Mouse (Mus musculus): ENCODE measurements at regions not wholly inside any gene's neighbourhood (a gene's known extent, or its start where the extent isn't known, plus 50 kb on each side); places are given as distances from the start of the nearest gene placed in this dataset.

DNA sequence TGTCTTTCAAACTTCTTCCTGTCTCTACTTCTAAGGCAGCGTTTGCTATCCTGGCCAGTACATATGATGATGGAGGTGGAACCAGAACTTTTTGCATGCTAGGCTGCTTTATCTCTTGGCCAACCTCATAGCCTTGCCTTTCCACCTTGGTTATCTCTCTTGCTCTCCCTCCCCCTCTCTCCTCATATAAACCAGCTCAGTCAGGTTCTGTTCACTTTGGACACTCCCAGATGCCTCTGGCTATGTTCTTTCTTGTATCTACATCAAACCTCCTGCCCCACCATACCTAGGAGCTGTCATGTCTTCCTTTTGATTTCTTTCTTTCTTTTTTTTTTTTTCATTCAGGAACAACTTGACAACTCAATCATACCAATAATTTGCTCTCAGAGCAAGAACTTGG, 98.0 kb upstream of the Plcb4 start:
- Histone ChIP-seq H3K4me1 (peaks cover 4% of the 10 kb centered on the region; the same call in 1 of the 2 replicates), H3K4me3 (no peak overlapping the region), H3K36me3 (no peaks in the 10 kb centered on the region), H3K27ac (no peak overlapping the region), H3K9ac (no peak overlapping the region), H3K27me3 (no peaks in the 10 kb centered on the region), H3K4me2 (no peak overlapping the region), H3K9me3 (no peaks in the 10 kb centered on the region)
- WGBS, result 91% methylated on average over 1 of the region's 1 CpGs
- no peak for ATAC-seq (ENCODE audit: insufficient number of reproducible peaks, insufficient read depth, low FRiP score, low TSS enrichment, low read depth)

DNA sequence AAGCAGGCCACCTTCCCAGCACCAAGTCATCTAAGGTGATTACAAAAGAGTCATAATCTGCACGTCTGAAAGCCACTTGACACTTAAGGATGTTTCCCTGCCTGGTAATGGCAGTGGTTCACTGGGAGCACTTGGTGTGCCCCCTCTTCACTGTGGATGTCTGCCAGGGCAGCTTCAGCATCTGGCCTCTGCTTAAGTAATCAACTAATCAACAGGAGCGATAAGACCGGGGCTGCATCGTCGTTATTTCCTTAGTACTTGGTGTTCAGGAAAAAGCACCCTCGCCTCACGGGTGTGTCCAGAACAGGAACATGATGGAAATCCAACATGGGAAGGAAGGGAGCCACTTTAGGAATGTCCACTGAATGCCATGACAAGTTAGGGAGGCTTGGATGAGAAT, 97.1 kb upstream of the Plcb4 start:
- no peaks in the 10 kb centered on the region for H3K36me3 ChIP-seq
- 69% methylated on average over 7 of the region's 7 CpGs for WGBS
- no peak overlapping the region for H3K4me3 ChIP-seq
- H3K4me2 ChIP-seq, result no peak overlapping the region
- H3K27ac ChIP-seq, result no peak overlapping the region
- H3K27me3 ChIP-seq, result no peaks in the 10 kb centered on the region
- no peak overlapping the region for H3K9ac ChIP-seq
- H3K4me1 ChIP-seq, result peaks cover 4% of the 10 kb centered on the region; the same call in 1 of the 2 replicates
- no peak for ATAC-seq (ENCODE audit: insufficient number of reproducible peaks, insufficient read depth, low FRiP score, low TSS enrichment, low read depth)
- no peaks in the 10 kb centered on the region for H3K9me3 ChIP-seq

DNA sequence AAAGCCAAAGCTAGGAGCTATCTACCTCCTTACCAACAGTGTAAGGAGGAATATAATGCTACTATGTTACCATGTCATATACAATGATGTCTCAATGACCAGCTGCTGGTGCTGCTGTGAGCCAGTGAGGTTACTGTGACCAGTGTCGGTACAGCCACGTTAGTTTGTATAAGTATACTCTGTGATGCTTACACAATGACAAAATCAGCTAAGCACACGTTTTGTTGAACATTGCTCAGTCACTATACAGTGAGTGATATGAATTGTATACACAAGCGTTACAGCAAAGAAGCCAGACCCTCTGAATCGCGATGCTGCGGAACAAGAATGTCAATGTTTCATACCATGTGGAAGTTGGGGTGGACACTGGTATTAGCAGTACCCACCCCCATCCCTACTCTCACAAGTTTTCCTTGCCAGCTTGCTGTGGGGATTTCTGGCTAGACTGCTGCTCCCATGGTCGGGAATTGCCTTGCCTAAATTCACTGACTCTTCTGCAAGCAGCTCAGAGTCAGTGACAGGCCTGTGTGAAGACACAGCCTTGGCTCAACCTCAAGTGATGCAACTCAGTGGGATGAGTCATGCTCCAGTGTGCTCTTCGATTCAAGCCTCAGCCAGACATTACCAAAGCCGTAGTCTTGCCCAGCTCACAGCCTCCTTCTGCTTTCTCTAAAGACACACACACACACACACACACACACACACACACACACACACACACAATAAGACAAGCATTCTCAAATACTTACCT, 96.5 kb upstream of the Plcb4 start:
- no peak overlapping the region for H3K4me2 ChIP-seq
- no peak overlapping the region for H3K27ac ChIP-seq
- no peaks in the 10 kb centered on the region for H3K36me3 ChIP-seq
- ATAC-seq (ENCODE audit: insufficient number of reproducible peaks, insufficient read depth, low FRiP score, low TSS enrichment, low read depth), result no peak
- no peaks in the 10 kb centered on the region for H3K27me3 ChIP-seq
- no peak overlapping the region for H3K4me3 ChIP-seq
- H3K9me3 ChIP-seq, result no peaks in the 10 kb centered on the region
- H3K9ac ChIP-seq, result no peak overlapping the region
- WGBS, result 85% methylated on average over 10 of the region's 10 CpGs
- peaks cover 4% of the 10 kb centered on the region; the same call in 1 of the 2 replicates for H3K4me1 ChIP-seq

DNA sequence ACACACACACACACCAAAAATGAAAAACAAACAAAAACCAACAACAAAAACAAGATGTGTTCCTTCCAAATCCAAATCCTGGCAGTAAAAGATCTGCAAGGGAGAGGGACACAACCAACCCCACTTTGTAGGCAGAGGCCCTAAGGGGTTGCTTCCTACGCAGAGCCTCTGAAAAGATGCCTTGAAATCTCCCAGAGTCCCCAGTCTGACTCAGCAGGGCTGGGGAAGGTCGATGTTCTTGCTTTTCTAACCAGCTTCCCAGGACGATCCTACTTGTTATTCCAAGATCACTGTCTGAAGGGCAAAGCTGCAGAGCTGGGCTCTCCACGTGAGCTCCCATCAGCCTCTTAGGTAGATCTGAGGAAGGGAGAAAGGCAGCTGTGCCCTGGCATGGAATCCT, 94.6 kb upstream of the Plcb4 start:
- Histone ChIP-seq H3K9ac (no peak overlapping the region), H3K27me3 (no peaks in the 10 kb centered on the region), H3K4me2 (no peak overlapping the region), H3K36me3 (no peaks in the 10 kb centered on the region), H3K27ac (no peak overlapping the region), H3K4me1 (peaks cover 4% of the 10 kb centered on the region; the same call in 1 of the 2 replicates), H3K4me3 (no peak overlapping the region), H3K9me3 (no peaks in the 10 kb centered on the region)
- 47% methylated on average over 4 of the region's 4 CpGs for WGBS
- ATAC-seq (ENCODE audit: insufficient number of reproducible peaks, insufficient read depth, low FRiP score, low TSS enrichment, low read depth), result no peak

DNA sequence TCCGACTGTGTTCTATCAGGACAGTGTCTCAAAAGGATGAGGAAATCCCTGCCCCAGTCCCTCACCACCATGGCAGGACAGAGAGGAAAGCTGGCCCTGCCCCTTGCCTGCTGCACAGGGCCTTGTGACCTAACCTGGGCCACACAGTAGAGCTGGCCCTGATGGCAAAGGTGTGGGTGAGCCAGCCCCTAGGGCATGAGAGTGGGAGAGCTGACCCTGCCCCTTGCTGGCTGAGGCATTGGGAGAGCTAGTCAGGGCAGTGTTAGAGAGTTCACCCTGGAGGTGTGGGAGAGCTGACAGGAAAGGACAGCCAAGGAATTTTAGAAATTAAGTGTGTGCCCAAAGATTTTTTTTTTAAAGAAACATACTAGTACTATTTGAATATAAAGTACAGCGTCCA, 90.5 kb upstream of the Plcb4 start:
- ATAC-seq (ENCODE audit: insufficient number of reproducible peaks, insufficient read depth, low FRiP score, low TSS enrichment, low read depth), result no peak
- WGBS, result 83% methylated on average over 2 of the region's 2 CpGs
- H3K27me3 ChIP-seq, result no peaks in the 10 kb centered on the region

GRCm38 (mm10) chr2:135571599-135571998, 87.2 kb upstream of the Plcb4 start:
- Histone ChIP-seq H3K36me3 (no peaks in the 10 kb centered on the region), H3K4me2 (no peak overlapping the region), H3K27me3 (no peaks in the 10 kb centered on the region), H3K4me3 (no peak overlapping the region), H3K27ac (no peak overlapping the region), H3K4me1 (0 out of 2 replicates have a peak, but pooled peaks cover 3% of the 10 kb centered on the region), H3K9me3 (no peaks in the 10 kb centered on the region), H3K9ac (no peak overlapping the region)
- 82% methylated on average over 5 of the region's 5 CpGs for WGBS
- ATAC-seq (ENCODE audit: insufficient number of reproducible peaks, insufficient read depth, low FRiP score, low TSS enrichment, low read depth), result no peak

More for the DNA sequence above, 90.5 kb upstream of the Plcb4 start:
- Histone ChIP-seq H3K27ac (no peak overlapping the region), H3K4me2 (no peak overlapping the region), H3K9ac (no peak overlapping the region), H3K36me3 (no peaks in the 10 kb centered on the region), H3K4me3 (no peak overlapping the region), H3K4me1 (peaks cover 4% of the 10 kb centered on the region; the same call in 1 of the 2 replicates), H3K9me3 (no peaks in the 10 kb centered on the region)

DNA sequence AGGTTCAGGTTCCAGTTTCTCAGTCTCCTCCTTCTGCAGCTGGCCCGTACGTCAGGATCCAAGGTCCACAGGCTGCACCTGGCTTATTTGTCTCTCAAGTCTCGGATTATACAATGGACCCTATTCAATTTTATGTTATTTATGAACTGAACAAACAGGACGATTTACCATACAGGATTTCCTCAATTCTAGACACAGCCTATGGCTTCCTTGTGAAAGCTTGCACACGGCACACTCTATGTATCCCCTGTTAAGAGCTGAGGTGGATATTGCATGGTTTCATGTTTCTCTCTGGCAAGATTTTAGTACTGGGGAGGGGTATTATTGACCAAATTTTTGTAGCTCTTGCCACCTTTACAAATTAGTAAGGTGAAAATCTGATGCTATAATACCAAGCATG, 81.6 kb upstream of the Plcb4 start:
- WGBS, result 77% methylated on average over 5 of the region's 5 CpGs

DNA sequence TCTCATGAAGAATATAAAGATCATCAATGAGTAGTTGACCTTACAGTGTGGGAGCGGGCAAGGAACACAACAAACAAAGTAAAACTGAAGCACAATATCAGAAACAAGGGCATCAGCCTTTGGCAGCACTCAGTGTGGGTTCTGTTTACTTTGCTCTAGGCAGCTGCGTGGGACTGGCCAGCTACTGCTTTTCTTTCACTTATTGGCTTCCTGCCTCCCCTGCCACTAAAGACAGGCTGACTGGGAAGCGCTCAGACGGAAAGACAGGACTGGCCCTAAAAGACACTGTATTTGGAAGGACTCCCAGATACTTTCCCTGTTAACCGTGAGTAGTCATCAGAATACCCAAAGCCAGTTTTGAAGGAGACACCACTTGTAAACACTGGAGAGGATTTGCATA, 80.7 kb upstream of the Plcb4 start:
- no peak overlapping the region for H3K4me2 ChIP-seq
- H3K27ac ChIP-seq, result no peak overlapping the region
- no peaks in the 10 kb centered on the region for H3K36me3 ChIP-seq
- 44% methylated on average over 5 of the region's 5 CpGs for WGBS
- H3K9me3 ChIP-seq, result no peaks in the 10 kb centered on the region
- no peaks in the 10 kb centered on the region for H3K27me3 ChIP-seq
- no peak overlapping the region for H3K4me3 ChIP-seq
- no peak for ATAC-seq (ENCODE audit: insufficient number of reproducible peaks, insufficient read depth, low FRiP score, low TSS enrichment, low read depth)
- H3K9ac ChIP-seq, result no peak overlapping the region
- 0 out of 2 replicates have a peak, but pooled peaks cover 7% of the 10 kb centered on the region for H3K4me1 ChIP-seq

More for the DNA sequence above, 81.6 kb upstream of the Plcb4 start:
- Histone ChIP-seq H3K9ac (no peak overlapping the region), H3K27ac (no peak overlapping the region), H3K36me3 (no peaks in the 10 kb centered on the region), H3K4me2 (no peak overlapping the region), H3K27me3 (no peaks in the 10 kb centered on the region), H3K4me3 (no peak overlapping the region), H3K4me1 (0 out of 2 replicates have a peak, but pooled peaks cover 7% of the 10 kb centered on the region), H3K9me3 (no peaks in the 10 kb centered on the region)
- no peak for ATAC-seq (ENCODE audit: insufficient number of reproducible peaks, insufficient read depth, low FRiP score, low TSS enrichment, low read depth)

DNA sequence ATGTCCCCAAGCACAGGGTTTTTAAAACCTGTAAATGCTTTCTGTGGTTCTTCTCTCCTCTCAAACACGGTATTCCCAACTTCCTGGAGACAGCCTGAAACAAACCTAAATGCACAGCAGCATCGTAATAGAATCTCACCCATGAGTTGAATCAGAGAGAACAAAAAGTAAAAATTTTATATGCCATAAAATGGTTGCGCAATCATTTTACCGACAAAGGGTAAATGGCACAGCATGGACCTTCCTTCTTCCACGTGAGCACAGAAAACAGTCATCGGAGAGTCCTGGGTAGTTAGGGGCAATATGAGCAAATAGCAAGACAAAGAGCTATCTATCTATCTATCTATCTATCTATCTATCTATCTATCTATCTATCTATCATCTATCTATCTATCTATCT, 79.3 kb upstream of the Plcb4 start:
- H3K27ac ChIP-seq, result no peak overlapping the region
- no peak overlapping the region for H3K4me2 ChIP-seq
- 94% methylated on average over 6 of the region's 6 CpGs for WGBS
- H3K9me3 ChIP-seq, result no peaks in the 10 kb centered on the region
- H3K4me1 ChIP-seq, result 0 out of 2 replicates have a peak, but pooled peaks cover 7% of the 10 kb centered on the region
- ATAC-seq (ENCODE audit: insufficient number of reproducible peaks, insufficient read depth, low FRiP score, low TSS enrichment, low read depth), result no peak
- H3K4me3 ChIP-seq, result no peak overlapping the region
- H3K36me3 ChIP-seq, result no peaks in the 10 kb centered on the region
- H3K9ac ChIP-seq, result no peak overlapping the region
- no peaks in the 10 kb centered on the region for H3K27me3 ChIP-seq

DNA sequence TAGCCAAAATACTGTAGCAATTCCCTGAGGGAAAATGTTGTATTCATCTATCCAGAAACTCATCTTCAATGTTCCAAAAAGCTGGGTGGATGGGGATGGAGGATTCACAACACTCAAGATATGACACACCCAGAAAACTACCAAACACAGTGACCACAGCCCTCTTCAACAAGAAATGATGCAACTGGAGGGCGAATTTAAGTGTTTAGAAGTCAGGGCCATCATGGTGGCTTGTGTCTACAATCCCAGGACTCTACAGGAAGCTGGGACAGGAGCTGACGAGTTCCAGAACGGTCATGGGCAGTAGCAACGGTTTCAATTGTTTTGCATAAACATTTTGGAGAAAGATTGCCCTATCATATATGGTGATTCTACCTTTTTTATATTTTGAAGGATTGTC, 78.8 kb upstream of the Plcb4 start:
- Histone ChIP-seq H3K27ac (no peak overlapping the region), H3K27me3 (no peaks in the 10 kb centered on the region), H3K9ac (no peak overlapping the region), H3K9me3 (no peaks in the 10 kb centered on the region), H3K4me3 (no peak overlapping the region), H3K4me1 (0 out of 2 replicates have a peak, but pooled peaks cover 4% of the 10 kb centered on the region), H3K36me3 (no peaks in the 10 kb centered on the region), H3K4me2 (no peak overlapping the region)
- 79% methylated on average over 4 of the region's 4 CpGs for WGBS
- no peak for ATAC-seq (ENCODE audit: insufficient number of reproducible peaks, insufficient read depth, low FRiP score, low TSS enrichment, low read depth)

GRCm38 (mm10) chr2:135582341-135582740, 76.5 kb upstream of the Plcb4 start:
- no peaks in the 10 kb centered on the region for H3K9me3 ChIP-seq
- H3K4me2 ChIP-seq, result no peak overlapping the region
- no peaks in the 10 kb centered on the region for H3K27me3 ChIP-seq
- no peak overlapping the region for H3K27ac ChIP-seq
- 35% methylated on average over 8 of the region's 8 CpGs for WGBS
- no peaks in the 10 kb centered on the region for H3K36me3 ChIP-seq
- no peak overlapping the region for H3K4me3 ChIP-seq
- ATAC-seq (ENCODE audit: insufficient number of reproducible peaks, insufficient read depth, low FRiP score, low TSS enrichment, low read depth), result no peak
- H3K4me1 ChIP-seq, result 0 out of 2 replicates have a peak, but pooled peaks cover 3% of the 10 kb centered on the region
- no peak overlapping the region for H3K9ac ChIP-seq

DNA sequence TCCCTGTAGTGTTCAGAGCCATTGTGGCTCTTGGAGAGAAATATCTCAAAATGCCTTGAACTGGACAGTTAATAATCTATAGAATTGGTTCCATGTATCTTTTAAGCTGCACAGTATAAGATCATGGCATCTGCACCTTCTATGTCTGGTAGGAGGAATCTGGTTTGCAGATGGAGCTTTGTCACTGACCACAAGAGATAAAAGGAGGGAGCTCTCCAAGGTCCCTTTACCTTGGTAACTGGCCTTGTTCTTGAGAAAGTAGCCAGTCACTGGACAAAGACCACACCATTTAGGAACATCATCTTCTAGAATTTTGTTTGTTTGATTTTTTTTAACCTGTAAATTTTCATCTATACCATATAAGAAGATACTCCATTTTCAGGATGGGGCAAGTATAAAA, 52.5 kb upstream of the Plcb4 start:
- Histone ChIP-seq H3K4me2 (no peak overlapping the region), H3K27me3 (no peaks in the 10 kb centered on the region), H3K4me1 (no peaks in the 10 kb centered on the region), H3K36me3 (no peaks in the 10 kb centered on the region), H3K9ac (no peak overlapping the region), H3K9me3 (no peaks in the 10 kb centered on the region), H3K27ac (no peak overlapping the region), H3K4me3 (no peak overlapping the region)
- no peak for ATAC-seq (ENCODE audit: insufficient number of reproducible peaks, insufficient read depth, low FRiP score, low TSS enrichment, low read depth)

Measured in embryonic facial prominence, embryonic 13.5 days (tissue).